Mouse (Mus musculus) c-Kit-positive CD71-positive TER-119-positive erythroid progenitor cells, embryonic 14.5 days (primary cell): ENCODE data around the gene Emilin3.
"Not testable (repeated sequence)": the region's sequence is repeated elsewhere in the genome, so short reads cannot be mapped to it uniquely, and the experiment has no call there.

Source experiments
- DNase-seq: peaks from one replicate; pipeline ENCODE4 v3.0.0-alpha.2; 2013; ENCODE audit warnings: low spot score

Gene Emilin3

DNA sequence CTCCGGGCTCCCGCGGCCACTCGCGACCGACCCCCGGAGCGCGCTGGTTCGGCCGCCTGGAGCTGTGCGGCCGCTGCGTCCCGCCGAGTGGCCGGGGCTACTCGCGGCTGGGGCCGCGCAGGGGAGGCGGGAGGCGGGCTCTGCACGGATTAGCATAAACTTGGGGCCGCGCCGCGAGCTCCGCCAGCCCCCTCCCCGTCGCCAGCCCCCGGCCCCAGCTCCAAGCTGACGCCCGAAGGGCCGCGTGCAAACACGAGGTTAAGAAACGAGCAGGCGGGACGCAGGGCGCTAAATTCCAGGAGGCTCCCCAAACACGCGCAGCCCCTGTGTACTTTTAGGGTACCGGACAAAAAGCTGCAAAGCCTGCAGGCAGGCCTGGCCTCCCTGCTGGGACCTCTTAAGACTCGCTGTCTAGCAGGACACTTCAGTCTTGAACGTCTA, at the start of gene Emilin3:
Emilin3 (minus strand) TSS at position 98 of the 441 bp plus-strand sequence.
- DNase-seq, result no peak

- DNase-seq, result no peak
These were observed 49.0 kb upstream of the Emilin3 start for GRCm38 (mm10) chr2:160960956-160961646.

GRCm38 (mm10) chr2:160959901-160960300, 47.8 kb upstream of the Emilin3 start:
- no peak for DNase-seq

GRCm38 (mm10) chr2:160958737-160959136, 46.6 kb upstream of the Emilin3 start:
- DNase-seq, result no peak

DNA sequence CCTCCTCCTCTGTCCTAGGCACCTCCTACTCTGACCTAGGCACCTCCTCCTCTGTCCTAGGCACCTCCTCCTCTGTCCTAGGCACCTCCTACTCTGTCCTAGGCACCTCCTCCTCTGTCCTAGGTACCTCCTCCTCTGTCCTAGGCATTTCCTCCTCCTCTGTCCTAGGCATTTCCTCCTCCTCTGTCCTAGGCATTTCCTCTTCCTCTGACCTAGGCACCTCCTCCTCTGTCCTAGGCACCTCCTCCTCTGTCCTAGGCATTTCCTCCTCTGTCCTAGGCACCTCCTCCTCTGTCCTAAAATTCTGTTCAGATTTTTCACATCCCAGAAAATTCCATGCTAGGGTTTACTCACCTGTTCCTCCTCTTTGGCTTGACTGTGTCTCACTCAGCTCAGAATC, 45.7 kb upstream of the Emilin3 start:
- not testable (repeated sequence) for DNase-seq

DNA sequence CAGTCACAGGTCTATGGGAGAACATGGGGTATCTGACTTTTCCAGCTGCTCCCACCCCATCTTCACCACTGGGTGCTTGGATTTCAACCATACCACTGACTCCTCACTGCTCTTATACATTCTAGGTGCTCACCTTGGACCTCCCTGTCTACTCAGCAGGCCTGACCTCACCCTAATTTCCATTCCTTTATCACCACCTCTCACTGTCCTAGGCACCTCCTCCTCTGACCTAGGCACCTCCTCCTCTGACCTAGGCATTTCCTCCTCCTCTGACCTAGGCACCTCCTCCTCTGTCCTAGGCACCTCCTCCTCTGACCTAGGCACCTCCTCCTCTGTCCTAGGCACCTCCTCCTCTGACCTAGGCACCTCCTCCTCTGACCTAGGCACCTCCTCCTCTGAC, 45.2 kb upstream of the Emilin3 start:
- not testable (repeated sequence) for DNase-seq

- DNase-seq, result no peak
These were observed 43.2 kb upstream of the Emilin3 start for GRCm38 (mm10) chr2:160955331-160955730.

DNA sequence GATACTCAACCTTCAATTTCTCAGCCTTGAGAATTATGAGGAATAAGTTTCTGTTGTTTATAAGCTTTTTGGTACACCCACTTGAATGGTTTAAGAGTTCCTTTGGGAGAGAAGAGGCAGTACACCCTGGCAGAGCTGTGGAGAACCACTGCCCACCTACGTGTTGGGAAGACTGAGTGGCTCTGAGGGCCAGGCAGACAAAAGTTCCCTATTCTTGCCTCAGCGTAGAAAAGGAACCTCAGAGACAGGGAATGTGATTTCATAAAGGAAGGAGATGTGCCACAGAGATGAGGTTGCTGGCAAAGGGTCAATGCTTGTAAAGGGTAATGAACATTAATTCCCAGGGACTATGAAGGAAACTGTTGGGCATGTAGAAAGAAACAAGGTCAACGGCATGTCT, 42.4 kb upstream of the Emilin3 start:
- DNase-seq, result no peak

DNA sequence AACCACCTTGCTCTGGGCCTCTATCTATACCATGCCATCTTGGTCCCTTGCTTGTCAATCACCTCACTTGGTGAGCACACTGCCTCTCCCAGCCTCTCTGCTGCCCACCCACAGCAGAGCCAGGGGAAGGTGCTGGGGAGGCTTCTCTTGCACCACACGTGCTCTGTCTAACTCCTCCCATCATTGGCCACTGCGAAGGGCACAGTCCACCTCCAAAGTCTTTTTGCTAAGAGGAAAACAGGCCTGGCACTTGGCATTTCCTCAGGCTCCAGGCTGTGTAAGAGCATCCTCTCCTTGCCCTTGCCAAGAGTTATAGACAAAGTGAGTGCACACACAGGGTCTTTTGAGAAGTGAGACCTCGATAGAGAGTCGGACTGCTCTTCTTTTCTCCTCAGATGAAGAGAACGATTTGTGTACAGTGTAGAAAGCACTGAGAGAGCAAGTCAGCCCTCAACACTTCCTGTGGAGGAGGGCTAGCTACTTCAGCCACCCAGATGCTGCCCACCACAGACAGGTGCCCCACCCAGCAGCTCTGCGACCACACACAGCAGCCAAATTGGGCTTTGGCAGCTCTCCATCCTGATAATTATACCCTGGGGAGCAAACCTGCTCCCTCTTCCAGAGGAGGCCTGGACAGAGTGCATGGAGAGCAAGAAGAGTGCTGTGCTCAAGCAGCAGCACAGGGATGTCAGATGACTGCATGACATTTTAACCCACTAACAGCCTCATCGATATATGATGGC, 41.2 kb upstream of the Emilin3 start:
- DNase-seq, result no peak

GRCm38 (mm10) chr2:160951595-160951994, 39.5 kb upstream of the Emilin3 start:
- DNase-seq, result no peak

DNA sequence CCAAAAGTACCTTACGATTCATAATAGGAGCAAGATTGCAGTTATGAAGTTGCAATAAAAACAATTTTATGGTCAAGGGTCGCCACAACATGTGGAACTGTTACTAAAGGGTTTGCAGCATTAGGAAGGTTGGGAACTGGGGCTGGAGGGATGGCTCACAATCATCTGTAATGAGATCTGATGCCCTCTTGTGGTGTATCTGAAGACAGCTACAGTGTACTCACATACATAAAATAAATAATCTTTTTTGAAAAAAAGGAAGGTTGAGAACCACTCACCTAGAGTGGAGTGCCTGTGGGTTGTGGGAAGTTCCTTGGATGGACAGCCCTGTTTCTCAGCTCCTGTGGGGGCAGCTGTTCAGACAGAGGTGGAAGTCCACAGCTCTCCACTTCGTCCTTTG, 30.3 kb upstream of the Emilin3 start:
- no peak for DNase-seq

- no peak for DNase-seq
These were observed 29.0 kb upstream of the Emilin3 start for GRCm38 (mm10) chr2:160940930-160941709.

- no peak for DNase-seq
These were observed 22.3 kb upstream of the Emilin3 start for GRCm38 (mm10) chr2:160934451-160934850.

- no peak for DNase-seq
These were observed 21.8 kb upstream of the Emilin3 start for GRCm38 (mm10) chr2:160933890-160934289.

GRCm38 (mm10) chr2:160932981-160933380, 20.9 kb upstream of the Emilin3 start:
- no peak for DNase-seq

- DNase-seq, result no peak
These were observed 20.2 kb upstream of the Emilin3 start for GRCm38 (mm10) chr2:160932325-160932724.

GRCm38 (mm10) chr2:160931378-160931777, 19.2 kb upstream of the Emilin3 start:
- no peak for DNase-seq

DNA sequence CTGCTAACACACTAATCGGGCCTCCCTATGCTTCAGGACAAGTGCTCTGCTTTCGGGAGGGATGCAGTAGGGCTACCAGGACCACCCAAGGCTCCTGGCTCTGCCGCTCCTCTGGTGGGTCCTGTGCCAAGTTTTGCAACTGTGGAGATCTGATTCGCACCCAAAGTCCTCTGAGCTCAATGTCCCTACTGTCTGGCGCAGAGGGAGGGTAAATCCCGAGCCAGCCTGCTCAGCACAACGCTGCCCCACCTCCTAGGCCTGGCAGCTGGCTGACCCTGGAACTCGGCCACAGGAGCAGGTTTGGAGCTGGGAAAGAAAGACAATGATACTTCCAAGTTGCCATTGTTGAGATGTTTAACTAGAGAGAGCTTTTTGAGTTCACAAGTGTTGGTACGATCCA, 13.1 kb upstream of the Emilin3 start:
- no peak for DNase-seq

DNA sequence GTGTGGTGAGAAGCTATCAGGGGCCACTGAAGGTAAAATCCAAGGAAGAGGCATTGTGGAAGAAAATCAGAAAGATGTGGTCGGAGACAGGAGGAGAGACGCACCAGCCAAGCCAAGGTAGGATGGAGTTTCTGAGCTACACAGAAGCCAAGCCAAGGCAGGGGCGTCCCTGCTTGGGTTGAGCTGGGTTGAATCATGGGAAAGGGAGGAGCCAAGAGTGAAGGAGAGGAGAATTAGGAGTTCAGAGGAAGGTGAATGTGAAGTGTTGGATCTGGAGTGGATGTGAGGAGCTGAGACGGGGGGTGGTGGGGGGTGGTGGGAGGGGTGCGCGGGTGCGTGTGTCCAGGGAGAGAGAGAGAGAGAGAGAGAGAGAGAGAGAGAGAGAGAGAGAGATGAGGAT, 9.2 kb upstream of the Emilin3 start:
- DNase-seq, result no peak

DNA sequence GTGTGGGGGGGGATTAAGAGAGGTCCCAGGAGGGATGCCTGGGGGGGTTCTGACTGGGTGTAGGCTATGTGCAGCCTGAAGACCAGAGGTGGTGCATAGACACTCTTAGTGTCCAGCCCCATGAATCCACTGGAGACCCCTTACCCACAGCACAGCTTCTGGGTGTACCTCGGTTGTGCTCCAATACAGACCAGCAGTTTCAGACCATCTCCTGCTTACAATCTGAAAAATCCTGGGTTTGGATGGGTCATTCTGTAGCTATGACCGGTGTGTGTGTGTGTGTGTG, 6.7 kb upstream of the Emilin3 start:
- DNase-seq, result no peak

DNA sequence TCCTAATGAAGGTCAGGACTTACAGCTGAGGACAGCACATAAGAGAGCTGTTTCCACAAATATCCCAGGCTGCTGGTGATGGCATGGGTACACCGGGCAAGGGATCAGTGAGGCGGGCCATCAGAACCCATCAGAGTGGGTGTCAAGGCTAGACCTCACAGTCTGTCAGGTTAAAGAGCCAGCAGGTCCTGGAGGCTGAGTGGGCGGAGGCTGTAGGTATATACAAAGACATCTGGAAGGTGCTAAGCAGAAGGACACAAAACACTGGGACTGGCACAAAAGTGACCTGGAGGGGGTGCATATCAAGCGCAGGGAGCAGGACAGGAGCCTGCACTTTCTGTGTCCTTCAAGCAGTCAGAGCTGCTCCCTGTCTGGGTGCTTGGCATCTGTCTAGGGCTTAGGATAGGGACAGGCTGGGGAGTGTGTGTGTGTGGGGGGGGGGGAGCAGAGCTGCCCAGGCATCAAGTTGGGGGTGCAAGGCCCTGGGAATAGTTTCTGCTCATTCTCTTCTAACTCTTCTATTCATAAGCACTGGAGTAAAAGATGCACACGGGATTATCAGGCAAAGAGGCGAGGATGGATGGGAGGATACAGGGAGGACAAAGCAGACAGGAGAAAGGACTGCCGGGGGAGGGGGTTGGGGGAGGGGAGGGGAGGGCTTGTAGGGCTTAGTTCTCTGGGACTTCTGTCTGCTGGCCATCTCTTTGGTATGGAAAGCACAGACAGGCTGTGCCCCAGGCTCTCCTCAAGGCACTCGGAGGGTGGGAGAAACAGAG, 6.2 kb upstream of the Emilin3 start:
- no peak for DNase-seq

DNA sequence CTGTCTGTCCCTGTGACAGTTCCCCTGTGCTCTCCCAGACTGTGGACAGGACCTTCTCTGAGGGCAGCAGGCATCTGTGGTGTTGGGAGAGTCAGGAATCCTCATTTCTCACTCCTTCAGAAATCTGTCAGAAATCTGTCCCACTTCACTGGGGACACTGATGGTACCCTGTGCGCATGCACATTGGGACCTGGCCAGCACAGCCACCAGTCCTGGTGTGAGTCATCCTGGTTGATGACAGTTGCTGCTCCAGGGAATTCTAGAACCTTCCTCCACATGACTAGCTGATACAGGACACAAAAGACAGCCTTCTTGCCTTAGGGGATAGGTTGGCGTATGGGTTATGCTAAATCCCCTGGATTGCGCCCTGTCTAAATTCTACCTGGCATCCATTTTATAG, 5.2 kb upstream of the Emilin3 start:
- no peak for DNase-seq
